Mouse (Mus musculus): ENCODE measurements at regions not wholly inside any gene's neighbourhood (a gene's known extent, or its start where the extent isn't known, plus 50 kb on each side); places are given as distances from the start of the nearest gene placed in this dataset.
"Not testable (repeated sequence)": the region's sequence is repeated elsewhere in the genome, so short reads cannot be mapped to it uniquely, and the experiment has no call there.

GRCm38 (mm10) chr2:166289198-166289597, 133.7 kb upstream of the Sulf2 start:
- Histone ChIP-seq H3K9ac (no peak overlapping the region), H3K4me1 (replicated peaks) (peaks cover 20% of the 10 kb centered on the region), H3K27me3 (no peaks in the 10 kb centered on the region), H3K27ac (no peak overlapping the region), H3K9me3 (replicated peaks) (no peaks in the 10 kb centered on the region), H3K4me3 (no peak overlapping the region), H3K36me3 (no peaks in the 10 kb centered on the region), H3K4me2 (no peak overlapping the region)
- ATAC-seq (replicated peaks; ENCODE audit: insufficient number of reproducible peaks, insufficient read depth, low FRiP score, low read depth): no peak
- WGBS: 60% methylated on average over 6 of the region's 6 CpGs

GRCm38 (mm10) chr2:166281137-166281536, 125.7 kb upstream of the Sulf2 start:
- WGBS: 86% methylated on average over 1 of the region's 5 CpGs
- H3K4me1 ChIP-seq (replicated peaks); H3K27ac ChIP-seq; ATAC-seq (replicated peaks; ENCODE audit: insufficient number of reproducible peaks, insufficient read depth, low FRiP score, low read depth); H3K27me3 ChIP-seq; H3K9me3 ChIP-seq (replicated peaks); H3K36me3 ChIP-seq; H3K4me2 ChIP-seq; H3K4me3 ChIP-seq; H3K9ac ChIP-seq: not testable (repeated sequence)

GRCm38 (mm10) chr2:166280651-166281127, 125.2 kb upstream of the Sulf2 start:
- Histone ChIP-seq H3K4me3 (no peak overlapping the region), H3K4me1 (replicated peaks) (no peaks in the 10 kb centered on the region), H3K9me3 (replicated peaks) (no peaks in the 10 kb centered on the region), H3K27me3 (no peaks in the 10 kb centered on the region), H3K9ac (no peak overlapping the region), H3K27ac (no peak overlapping the region), H3K36me3 (no peaks in the 10 kb centered on the region), H3K4me2 (no peak overlapping the region)
- no peak for ATAC-seq (replicated peaks; ENCODE audit: insufficient number of reproducible peaks, insufficient read depth, low FRiP score, low read depth)
- WGBS: 70% methylated on average over 5 of the region's 5 CpGs

- Histone ChIP-seq H3K27me3 (no peaks in the 10 kb centered on the region), H3K4me1 (replicated peaks) (no peaks in the 10 kb centered on the region), H3K9ac (no peak overlapping the region), H3K36me3 (no peaks in the 10 kb centered on the region), H3K4me3 (no peak overlapping the region), H3K4me2 (no peak overlapping the region), H3K27ac (no peak overlapping the region), H3K9me3 (replicated peaks) (no peaks in the 10 kb centered on the region)
- ATAC-seq (replicated peaks; ENCODE audit: insufficient number of reproducible peaks, insufficient read depth, low FRiP score, low read depth): no peak
- WGBS: 89% methylated on average over 15 of the region's 15 CpGs
Measured at GRCm38 (mm10) chr2:166279676-166280075, 124.2 kb upstream of the Sulf2 start.

- 78% methylated on average over 8 of the region's 8 CpGs for WGBS
- no peak overlapping the region for H3K9ac ChIP-seq
- no peak for ATAC-seq (replicated peaks; ENCODE audit: insufficient number of reproducible peaks, insufficient read depth, low FRiP score, low read depth)
- peaks cover 10% of the 10 kb centered on the region for H3K4me1 ChIP-seq (replicated peaks)
- no peaks in the 10 kb centered on the region for H3K36me3 ChIP-seq
- no peaks in the 10 kb centered on the region for H3K27me3 ChIP-seq
- no peak overlapping the region for H3K4me3 ChIP-seq
- H3K4me2 ChIP-seq: no peak overlapping the region
- H3K9me3 ChIP-seq (replicated peaks): no peaks in the 10 kb centered on the region
- no peak overlapping the region for H3K27ac ChIP-seq
Measured at GRCm38 (mm10) chr2:166275398-166275797, 119.9 kb upstream of the Sulf2 start.

GRCm38 (mm10) chr2:166274016-166274346, 118.5 kb upstream of the Sulf2 start:
- no peak for ATAC-seq (replicated peaks; ENCODE audit: insufficient number of reproducible peaks, insufficient read depth, low FRiP score, low read depth)
- H3K36me3 ChIP-seq: no peaks in the 10 kb centered on the region
- WGBS: 67% methylated on average over 2 of the region's 2 CpGs
- no peak overlapping the region for H3K9ac ChIP-seq
- no peak overlapping the region for H3K27ac ChIP-seq
- H3K4me3 ChIP-seq: no peak overlapping the region
- peaks cover 10% of the 10 kb centered on the region for H3K4me1 ChIP-seq (replicated peaks)
- H3K9me3 ChIP-seq (replicated peaks): no peaks in the 10 kb centered on the region
- H3K4me2 ChIP-seq: 0 out of 2 replicates have a peak overlapping the region, but pooled peaks have one; percentile 37
- no peaks in the 10 kb centered on the region for H3K27me3 ChIP-seq

GRCm38 (mm10) chr2:166273312-166274015, 118.0 kb upstream of the Sulf2 start:
- no peak for ATAC-seq (replicated peaks; ENCODE audit: insufficient number of reproducible peaks, insufficient read depth, low FRiP score, low read depth)
- Histone ChIP-seq H3K36me3 (no peaks in the 10 kb centered on the region), H3K27ac (no peak overlapping the region), H3K4me1 (replicated peaks) (peaks cover 10% of the 10 kb centered on the region), H3K4me2 (peak overlapping the region; percentile 37), H3K9ac (no peak overlapping the region), H3K27me3 (no peaks in the 10 kb centered on the region), H3K4me3 (no peak overlapping the region), H3K9me3 (replicated peaks) (no peaks in the 10 kb centered on the region)
- WGBS: 55% methylated on average over 23 of the region's 23 CpGs

GRCm38 (mm10) chr2:166272841-166273240, 117.4 kb upstream of the Sulf2 start:
- H3K4me3 ChIP-seq: no peak overlapping the region
- H3K4me2 ChIP-seq: no peak overlapping the region
- H3K36me3 ChIP-seq: no peaks in the 10 kb centered on the region
- H3K9ac ChIP-seq: no peak overlapping the region
- no peaks in the 10 kb centered on the region for H3K27me3 ChIP-seq
- no peak overlapping the region for H3K27ac ChIP-seq
- H3K9me3 ChIP-seq (replicated peaks): no peaks in the 10 kb centered on the region
- H3K4me1 ChIP-seq (replicated peaks): peaks cover 10% of the 10 kb centered on the region
- 82% methylated on average over 1 of the region's 1 CpGs for WGBS
- no peak for ATAC-seq (replicated peaks; ENCODE audit: insufficient number of reproducible peaks, insufficient read depth, low FRiP score, low read depth)

GRCm38 (mm10) chr2:166272190-166272543, 116.7 kb upstream of the Sulf2 start:
- no peak for ATAC-seq (replicated peaks; ENCODE audit: insufficient number of reproducible peaks, insufficient read depth, low FRiP score, low read depth)
- Histone ChIP-seq H3K36me3 (no peaks in the 10 kb centered on the region), H3K9ac (no peak overlapping the region), H3K9me3 (replicated peaks) (no peaks in the 10 kb centered on the region), H3K4me2 (no peak overlapping the region), H3K27ac (no peak overlapping the region), H3K4me3 (no peak overlapping the region), H3K27me3 (no peaks in the 10 kb centered on the region), H3K4me1 (replicated peaks) (peaks cover 10% of the 10 kb centered on the region)
- WGBS: 58% methylated on average over 7 of the region's 7 CpGs

- Histone ChIP-seq H3K27me3 (no peaks in the 10 kb centered on the region), H3K4me1 (replicated peaks) (peaks cover 10% of the 10 kb centered on the region), H3K4me3 (no peak overlapping the region), H3K36me3 (no peaks in the 10 kb centered on the region), H3K4me2 (no peak overlapping the region), H3K9ac (no peak overlapping the region), H3K9me3 (replicated peaks) (no peaks in the 10 kb centered on the region), H3K27ac (no peak overlapping the region)
- 61% methylated on average over 11 of the region's 11 CpGs for WGBS
- no peak for ATAC-seq (replicated peaks; ENCODE audit: insufficient number of reproducible peaks, insufficient read depth, low FRiP score, low read depth)
Measured at GRCm38 (mm10) chr2:166271373-166272189, 116.1 kb upstream of the Sulf2 start.

- no peak overlapping the region for H3K4me3 ChIP-seq
- 85% methylated on average over 6 of the region's 6 CpGs for WGBS
- H3K9ac ChIP-seq: no peak overlapping the region
- H3K27ac ChIP-seq: no peak overlapping the region
- ATAC-seq (replicated peaks; ENCODE audit: insufficient number of reproducible peaks, insufficient read depth, low FRiP score, low read depth): no peak
- no peaks in the 10 kb centered on the region for H3K9me3 ChIP-seq (replicated peaks)
- H3K27me3 ChIP-seq: no peaks in the 10 kb centered on the region
- H3K4me1 ChIP-seq (replicated peaks): peaks cover 14% of the 10 kb centered on the region
- H3K4me2 ChIP-seq: no peak overlapping the region
- H3K36me3 ChIP-seq: no peaks in the 10 kb centered on the region
Measured at GRCm38 (mm10) chr2:166270007-166270406, 114.5 kb upstream of the Sulf2 start.

GRCm38 (mm10) chr2:166266915-166267314, 111.5 kb upstream of the Sulf2 start:
- ATAC-seq (replicated peaks; ENCODE audit: insufficient number of reproducible peaks, insufficient read depth, low FRiP score, low read depth): no peak
- WGBS: 90% methylated on average over 4 of the region's 4 CpGs

More at GRCm38 (mm10) chr2:166266915-166267314, 111.5 kb upstream of the Sulf2 start:
- Histone ChIP-seq H3K27me3 (no peaks in the 10 kb centered on the region), H3K9me3 (replicated peaks) (no peaks in the 10 kb centered on the region), H3K36me3 (no peaks in the 10 kb centered on the region), H3K9ac (no peak overlapping the region), H3K4me3 (no peak overlapping the region), H3K4me2 (no peak overlapping the region), H3K27ac (no peak overlapping the region), H3K4me1 (replicated peaks) (peaks cover 7% of the 10 kb centered on the region)

Measured in heart, embryonic 15.5 days (tissue).